Mouse (Mus musculus): ENCODE measurements around the gene Rabgef1. TPM values are rescaled to one million over a fixed set of nuclear protein-coding genes. Genes with fewer than 3 reads are reported as not detected.

The Rabgef1 gene
- total RNA-seq, 2 experiments from 2014 or later: 18.5 to 20.2 TPM

DNA sequence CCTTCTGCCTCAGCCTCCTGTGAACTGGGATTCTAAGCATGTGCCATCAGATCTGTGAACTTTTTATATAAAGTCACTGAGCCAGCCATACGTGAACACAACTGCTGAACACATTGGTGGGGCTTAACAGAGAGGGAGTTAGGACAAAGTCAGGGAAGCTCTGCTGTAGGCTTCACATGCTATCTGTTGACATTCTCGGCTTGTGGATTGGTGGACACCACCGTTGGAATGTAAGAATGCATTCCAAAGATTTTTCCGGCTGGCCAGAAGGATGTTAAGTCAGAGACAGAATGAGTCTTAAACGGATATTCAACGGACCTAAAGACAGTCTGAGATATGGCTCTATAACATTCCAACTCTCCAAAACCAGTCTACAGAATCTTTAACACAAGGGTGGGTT is 2.5 kb upstream of the Rabgef1 start:
- no peak for DNase-seq (ENCODE audit: low spot score)
- intact Hi-C loops (cut with DNase I): no loop called here

- DNase-seq (ENCODE audit: low spot score): no peak
- intact Hi-C loops (cut with DNase I): no loop called here
Observed at GRCm38 (mm10) chr5:130170666-130171422, 754 bp upstream of the Rabgef1 start.

DNA sequence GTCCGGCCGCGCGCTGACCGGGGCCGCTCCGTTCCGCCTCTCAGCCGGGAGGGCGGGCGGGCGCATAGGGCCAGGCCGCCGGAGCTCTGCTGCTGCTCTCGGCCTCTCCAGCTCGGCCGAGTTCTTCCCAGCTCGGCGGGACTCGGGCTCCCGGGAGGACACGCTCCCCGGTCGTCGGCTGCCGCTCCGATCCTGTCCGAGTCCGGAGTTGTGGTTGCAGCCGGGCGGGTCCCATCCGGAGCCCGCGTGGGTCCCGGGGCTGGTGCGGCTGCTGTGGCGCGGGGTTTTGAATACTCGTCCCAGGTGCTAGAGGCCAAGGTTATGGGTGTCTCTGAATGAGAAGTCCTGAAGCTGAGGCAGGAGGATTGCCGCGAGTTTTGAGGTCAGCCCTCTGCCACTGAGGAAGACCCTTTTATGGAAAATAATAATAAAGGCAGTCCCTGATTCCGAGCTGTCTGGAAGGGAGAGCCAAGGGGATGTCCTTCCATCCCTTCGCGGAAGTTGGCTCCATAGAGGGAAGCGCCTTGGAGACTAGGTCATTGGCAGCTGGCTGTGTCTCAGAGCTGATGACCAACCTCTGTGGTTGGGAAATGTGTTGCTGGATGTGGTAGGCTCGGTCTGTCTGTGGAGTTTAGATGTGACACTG is 481 bp downstream of the Rabgef1 start:
- intact Hi-C loops (cut with DNase I): no loop called here
- peak; percentile 40 for DNase-seq (ENCODE audit: low spot score)

- intact Hi-C loops (cut with DNase I): no loop called here
Observed at GRCm38 (mm10) chr5:130173012-130173411, 1.4 kb downstream of the Rabgef1 start.

DNA sequence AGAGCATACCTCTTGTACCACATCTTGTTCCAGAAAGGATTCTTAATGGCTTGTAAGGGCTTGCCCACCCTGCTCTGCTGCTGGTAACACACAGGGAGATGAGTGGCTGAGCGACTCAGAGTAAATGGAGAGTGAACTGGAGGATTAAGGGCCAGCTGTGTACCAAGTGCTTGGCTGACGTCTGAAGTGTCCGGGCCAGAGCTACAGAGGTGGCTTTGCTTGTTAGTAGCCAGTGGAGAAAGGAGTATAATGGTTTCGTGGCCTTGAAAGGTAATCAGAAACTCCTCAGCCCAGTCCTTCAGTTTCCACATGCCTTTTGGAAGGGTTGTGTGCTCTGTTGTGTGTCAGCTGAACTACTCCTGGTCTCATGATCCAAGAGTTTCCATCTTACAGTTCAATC is 6.3 kb downstream of the Rabgef1 start:
- no peak for DNase-seq (ENCODE audit: low spot score)

More at GRCm38 (mm10) chr5:130173012-130173411, 1.4 kb downstream of the Rabgef1 start:
- no peak for DNase-seq (ENCODE audit: low spot score)

DNA sequence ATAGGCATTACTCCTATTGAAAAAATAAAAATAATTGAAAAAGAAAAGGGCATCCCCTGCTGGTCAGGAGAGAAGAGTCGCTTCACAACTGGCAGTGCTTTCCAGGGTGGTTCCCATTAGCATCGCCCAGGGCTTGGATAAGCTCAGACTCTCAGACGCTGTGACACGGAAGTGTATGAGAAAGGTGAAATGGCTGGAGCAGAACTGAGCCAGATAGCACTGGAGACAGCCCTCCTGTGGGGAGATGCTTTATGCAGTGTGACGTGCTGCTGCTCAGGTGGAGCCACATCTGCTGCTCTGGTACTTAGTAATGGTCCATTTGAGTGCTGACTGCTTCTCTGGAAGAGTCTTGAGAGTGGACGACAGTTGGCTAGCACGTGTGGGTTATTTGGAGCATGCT is 8.8 kb downstream of the Rabgef1 start:
- intact Hi-C loops (cut with DNase I): no loop called here
- no peak for DNase-seq (ENCODE audit: low spot score)

More for the DNA sequence above, 6.3 kb downstream of the Rabgef1 start:
- intact Hi-C loops (cut with DNase I): no loop called here

- intact Hi-C loops (cut with DNase I): no loop called here
- DNase-seq (ENCODE audit: low spot score): no peak
Observed at GRCm38 (mm10) chr5:130181740-130182540, 10.3 kb downstream of the Rabgef1 start.

DNA sequence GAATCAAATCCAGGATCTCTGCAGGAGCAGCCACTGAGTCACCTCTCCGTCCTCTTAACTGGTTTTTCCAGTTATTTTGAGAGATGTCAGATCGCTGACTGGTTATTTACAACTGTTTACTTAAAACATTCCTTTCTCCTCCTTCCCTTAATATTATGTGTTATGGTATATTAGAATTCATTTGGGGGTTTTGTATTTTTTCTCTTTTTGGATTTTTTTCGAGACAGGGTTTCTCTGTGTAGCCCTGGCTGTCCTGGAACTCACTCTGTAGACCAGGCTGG is 10.9 kb downstream of the Rabgef1 start:
- DNase-seq (ENCODE audit: low spot score): no peak
- intact Hi-C loops (cut with DNase I): no loop called here

GRCm38 (mm10) chr5:130184193-130184856 is 12.7 kb downstream of the Rabgef1 start:
- DNase-seq (ENCODE audit: low spot score): no peak
- intact Hi-C loops (cut with DNase I): no loop called here

DNA sequence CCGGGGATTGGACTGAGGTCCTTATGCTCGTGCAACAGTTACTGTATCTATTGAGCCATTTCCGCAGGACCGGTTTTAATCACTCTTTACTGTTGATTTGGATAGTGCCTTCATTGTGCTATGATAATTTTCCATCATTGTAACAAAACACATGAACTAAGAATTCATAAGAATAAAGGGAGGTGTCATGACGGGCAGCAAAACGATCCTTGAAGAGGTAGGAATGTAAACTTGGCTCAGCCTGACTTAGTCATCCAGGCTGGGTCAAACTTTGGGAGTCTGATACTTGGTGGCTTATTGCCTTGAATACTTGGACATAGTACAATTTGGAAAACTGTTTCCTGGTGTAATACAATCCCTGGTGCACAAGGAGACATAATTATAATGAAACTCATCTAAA is 13.7 kb downstream of the Rabgef1 start:
- DNase-seq (ENCODE audit: low spot score): no peak
- intact Hi-C loops (cut with DNase I): no loop called here

DNA sequence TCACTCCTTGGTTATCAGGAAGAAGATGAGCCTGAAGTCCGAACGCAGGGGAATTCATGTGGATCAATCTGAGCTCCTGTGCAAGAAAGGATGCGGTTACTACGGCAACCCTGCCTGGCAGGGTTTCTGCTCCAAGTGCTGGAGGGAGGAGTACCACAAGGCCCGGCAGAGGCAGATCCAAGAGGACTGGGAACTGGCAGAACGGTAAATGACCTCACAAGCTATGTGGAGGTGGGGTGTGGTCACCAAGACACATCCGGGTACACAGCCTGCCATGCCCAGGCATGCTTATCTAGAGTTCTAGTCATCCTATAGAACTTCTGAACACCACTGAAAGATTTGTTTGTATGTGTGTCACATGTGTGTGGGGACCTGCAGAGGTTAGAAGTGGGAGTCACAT is 15.8 kb downstream of the Rabgef1 start:
- intact Hi-C loops (cut with DNase I): no loop called here
- no peak for DNase-seq (ENCODE audit: low spot score)

GRCm38 (mm10) chr5:130190909-130191308 is 19.3 kb downstream of the Rabgef1 start:
- intact Hi-C loops (cut with DNase I): no loop called here
- DNase-seq (ENCODE audit: low spot score): no peak

- no peak for DNase-seq (ENCODE audit: low spot score)
- intact Hi-C loops (cut with DNase I): no loop called here
Observed at GRCm38 (mm10) chr5:130191865-130192264, 20.3 kb downstream of the Rabgef1 start.

DNA sequence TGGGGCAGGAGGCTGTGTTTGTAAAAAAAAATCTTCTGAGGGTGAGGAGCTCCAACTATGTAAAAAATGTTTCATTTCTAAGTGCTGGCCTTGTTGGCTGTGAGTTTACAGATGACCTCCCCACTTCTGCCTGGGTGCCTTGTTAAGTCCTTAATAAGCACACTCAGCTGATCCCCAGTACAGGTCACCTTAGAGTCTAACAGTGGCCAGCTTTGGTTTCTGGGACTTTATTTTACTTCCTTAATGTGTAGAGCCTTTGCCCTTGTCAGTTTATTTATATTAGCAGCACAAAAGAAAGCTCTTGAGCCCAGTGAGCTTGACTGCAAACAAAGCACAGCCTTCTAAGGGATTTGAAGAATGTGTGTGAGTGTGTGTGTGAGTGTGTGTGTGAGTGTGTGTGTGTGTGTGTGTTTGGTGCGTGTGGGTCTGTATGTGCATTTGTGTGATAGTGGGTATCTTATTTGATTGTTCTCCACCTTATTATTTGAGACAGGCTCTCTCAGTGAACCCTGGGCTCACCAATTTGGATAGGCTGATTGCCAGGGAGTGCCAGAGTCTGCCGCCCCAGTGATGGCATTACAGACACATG is 20.9 kb downstream of the Rabgef1 start:
- no peak for DNase-seq (ENCODE audit: low spot score)

GRCm38 (mm10) chr5:130193760-130194159 is 22.2 kb downstream of the Rabgef1 start:
- intact Hi-C loops (cut with DNase I): no loop called here
- no peak for DNase-seq (ENCODE audit: low spot score)

More for the DNA sequence above, 20.9 kb downstream of the Rabgef1 start:
- intact Hi-C loops (cut with DNase I): no loop called here

DNA sequence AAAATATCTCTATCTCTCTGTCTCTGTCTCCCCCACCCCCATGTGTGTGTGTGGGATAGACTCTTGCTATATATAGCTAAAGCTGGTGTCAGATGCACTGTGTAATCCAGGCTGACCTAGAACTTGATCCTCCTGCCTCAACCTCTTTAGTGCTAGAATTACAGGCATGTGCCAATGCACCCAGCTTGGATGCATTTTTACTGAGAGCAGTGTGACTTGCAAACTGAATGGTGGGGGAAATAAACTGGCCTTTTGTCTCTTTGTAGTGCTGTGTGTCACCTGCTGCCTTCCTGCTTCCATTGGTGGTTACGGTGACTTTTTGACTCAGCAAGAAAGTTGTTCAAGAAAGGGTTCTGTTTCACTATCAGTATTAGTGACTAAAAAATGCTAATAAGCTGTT is 24.7 kb downstream of the Rabgef1 start:
- intact Hi-C loops (cut with DNase I): no loop called here
- no peak for DNase-seq (ENCODE audit: low spot score)

- no peak for DNase-seq (ENCODE audit: low spot score)
- intact Hi-C loops (cut with DNase I): no loop called here
Observed at GRCm38 (mm10) chr5:130197454-130197853, 25.9 kb downstream of the Rabgef1 start.

DNA sequence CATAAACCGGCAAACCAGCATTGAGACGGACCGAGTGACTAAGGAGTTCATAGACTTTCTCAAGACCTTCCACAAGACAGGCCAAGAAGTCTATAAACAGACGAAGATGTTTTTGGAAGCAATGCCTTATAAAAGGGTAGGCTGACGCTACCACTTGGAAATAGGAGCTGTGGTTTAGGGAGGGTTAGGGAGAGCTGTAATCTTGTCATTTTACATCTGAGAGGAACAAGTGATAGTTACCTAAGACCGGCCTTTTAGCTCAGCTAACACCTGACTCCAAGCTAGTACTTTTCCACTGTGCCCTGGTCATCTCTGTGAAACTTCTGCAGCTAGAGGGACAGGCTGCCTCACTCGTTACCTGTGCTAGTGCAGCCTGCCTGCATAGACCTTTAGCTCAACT is 26.4 kb downstream of the Rabgef1 start:
- intact Hi-C loops (cut with DNase I): no loop called here
- no peak for DNase-seq (ENCODE audit: low spot score)

GRCm38 (mm10) chr5:130200233-130201029 is 28.8 kb downstream of the Rabgef1 start:
- intact Hi-C loops (cut with DNase I): no loop called here
- DNase-seq (ENCODE audit: low spot score): no peak
